Mouse (Mus musculus): ENCODE results near the gene Ctnnd2.

- TF ChIP-seq CTCF (IDR thresholded peaks at IDR 0.05; ENCODE audit: borderline replicate concordance, insufficient read depth, low read depth, low read length) (no peak), POLR2A (IDR thresholded peaks at IDR 0.05; ENCODE audit: borderline replicate concordance, insufficient read depth, low read length) (no peak)
Measured at GRCm38 (mm10) chr15:30463471-30464047, 291.2 kb downstream of the Ctnnd2 start.

Data from cerebellum, adult 2 months (tissue).